Mouse (Mus musculus): ENCODE measurements around the gene Ryr3.

- TF ChIP-seq CTCF (IDR thresholded peaks at IDR 0.05; ENCODE audit: extremely low read depth, insufficient read length, insufficient replicate concordance, low read depth, low read length) (no peak), POLR2A (IDR thresholded peaks at IDR 0.05; ENCODE audit: low read depth, low read length) (no peak)
These were observed 303.1 kb downstream of the Ryr3 start for GRCm38 (mm10) chr2:112913796-112914195.

Measured in small intestine, adult 2 months (tissue).